Mouse (Mus musculus) embryonic facial prominence, embryonic 15.5 days (tissue): ENCODE results near the gene Pdzd2. TPM values are rescaled to one million over a fixed set of nuclear protein-coding genes. Genes with fewer than 3 reads are reported as not detected.

Experiments used
- ATAC-seq: fragments of 200-750 bp; cut with Nextera tagmentation; 2 replicates; pipeline ENCODE4 v1.8.0; 2017; ENCODE audit warnings: low read depth, moderate TSS enrichment; ENCODE audit not compliant: insufficient number of reproducible peaks, low FRiP score, low TSS enrichment
- H3K27ac ChIP-seq: fragments of 300-500 bp; sonication (generic); replicated peaks from 2 replicates; pipeline ENCODE4 v1.5.1; 2015; ENCODE audit warnings: mild to moderate bottlenecking, inconsistent platforms
- H3K27me3 ChIP-seq: fragments of 300-500 bp; sonication (generic); 2 replicates; pipeline ENCODE4 v1.6.1; 2015; ENCODE audit warnings: inconsistent platforms
- H3K36me3 ChIP-seq: fragments of 300-500 bp; sonication (generic); 2 replicates; pipeline ENCODE4 v1.6.1; 2015; ENCODE audit warnings: mild to moderate bottlenecking, inconsistent platforms
- H3K4me1 ChIP-seq: fragments of 300-500 bp; sonication (generic); 2 replicates; pipeline ENCODE4 v1.6.1; 2015; ENCODE audit warnings: inconsistent platforms
- H3K4me2 ChIP-seq: fragments of 300-500 bp; sonication (generic); replicated peaks from 2 replicates; pipeline ENCODE4 v1.6.1; 2015; ENCODE audit warnings: mild to moderate bottlenecking, inconsistent platforms
- H3K4me3 ChIP-seq: fragments of 300-500 bp; sonication (generic); replicated peaks from 2 replicates; pipeline ENCODE4 v1.5.1; 2015; ENCODE audit warnings: mild to moderate bottlenecking, inconsistent platforms
- H3K9ac ChIP-seq: fragments of 300-500 bp; sonication (generic); 2 replicates; pipeline ENCODE4 v1.6.1; 2015; ENCODE audit warnings: inconsistent platforms
- H3K9me3 ChIP-seq: fragments of 300-500 bp; sonication (generic); replicated peaks from 2 replicates; pipeline ENCODE4 v1.6.1; 2016; ENCODE audit warnings: inconsistent platforms
- WGBS: fragments of 180-500 bp; shearing (Covaris S2); methylation state at CpG from one replicate; pipeline ENCODE4 v1.1.7; 2015; 5-methylcytosine and 5-hydroxymethylcytosine counted together
- polyA plus RNA-seq: library from polyadenylated mRNA; unstranded; fragments of >200 nt; fragmentation: Nextera tagmentation; extraction: Ambion mirVana; gene quantifications from 2 replicates; pipeline ENCODE4 v1.2.1, GENCODE M21; 2015

Gene Pdzd2
- polyA plus RNA-seq, 1 experiment from 2014 or later = 43.7 TPM

DNA sequence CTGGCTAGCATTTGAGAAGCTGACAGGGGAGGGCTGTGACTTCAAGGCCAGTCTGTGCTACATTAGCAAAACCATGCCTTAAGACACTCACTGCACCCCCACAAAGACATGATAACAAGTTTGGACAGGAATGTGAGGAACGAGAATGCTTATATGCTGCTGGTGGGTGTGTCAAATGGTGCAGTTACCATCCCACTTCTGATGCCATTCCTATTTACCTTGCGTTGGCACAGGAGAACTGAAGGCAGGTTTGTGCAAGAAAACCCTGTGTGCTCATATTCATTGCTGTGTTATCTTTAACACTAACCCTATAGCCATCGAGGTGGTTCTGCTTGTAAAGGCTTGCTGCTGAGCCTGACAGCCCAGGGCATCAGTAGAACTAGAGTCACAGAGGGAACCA, 166.1 kb downstream of the Pdzd2 start:
- ATAC-seq = no peak

DNA sequence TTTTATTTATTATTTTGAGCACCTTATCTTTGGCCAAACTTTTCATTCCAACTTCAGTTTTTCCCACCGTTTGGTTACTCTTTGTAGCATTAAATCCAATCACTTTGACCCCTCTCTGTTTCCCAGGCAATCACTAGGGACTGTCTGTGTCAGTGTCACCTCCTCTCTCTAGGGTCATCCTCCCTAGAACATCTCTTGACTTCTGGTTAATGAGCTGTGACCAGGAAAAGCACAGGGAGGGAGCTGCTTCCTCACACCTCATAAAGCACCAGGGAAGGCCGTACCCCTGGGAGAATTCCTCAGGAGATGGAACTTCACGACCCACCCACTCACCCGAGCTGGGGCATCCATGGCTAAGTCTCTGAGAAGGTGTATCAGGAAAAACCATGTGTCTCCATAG, 168.6 kb downstream of the Pdzd2 start:
- Histone ChIP-seq H3K27ac (no peak overlapping the region), H3K9ac (no peak overlapping the region), H3K27me3 (no peaks in the 10 kb centered on the region), H3K4me1 (0 out of 2 replicates have a peak, but pooled peaks cover 9% of the 10 kb centered on the region), H3K4me3 (no peak overlapping the region), H3K9me3 (no peaks in the 10 kb centered on the region), H3K36me3 (no peaks in the 10 kb centered on the region), H3K4me2 (no peak overlapping the region)
- ATAC-seq = no peak
- 68% methylated on average over 4 of the region's 4 CpGs for WGBS

More for the DNA sequence above, 166.1 kb downstream of the Pdzd2 start:
- no peaks in the 10 kb centered on the region for H3K27me3 ChIP-seq
- no peak overlapping the region for H3K9ac ChIP-seq
- H3K36me3 ChIP-seq = no peaks in the 10 kb centered on the region
- no peaks in the 10 kb centered on the region for H3K9me3 ChIP-seq
- WGBS = 61% methylated on average over 3 of the region's 3 CpGs
- H3K4me2 ChIP-seq = no peak overlapping the region
- peaks cover 16% of the 10 kb centered on the region for H3K4me1 ChIP-seq
- H3K4me3 ChIP-seq = no peak overlapping the region
- no peak overlapping the region for H3K27ac ChIP-seq

GRCm38 (mm10) chr15:12566637-12567440, 172.9 kb downstream of the Pdzd2 start:
- Histone ChIP-seq H3K27me3 (no peaks in the 10 kb centered on the region), H3K36me3 (no peaks in the 10 kb centered on the region), H3K27ac (no peak overlapping the region), H3K9me3 (no peaks in the 10 kb centered on the region), H3K9ac (no peak overlapping the region), H3K4me1 (no peaks in the 10 kb centered on the region), H3K4me3 (no peak overlapping the region), H3K4me2 (no peak overlapping the region)
- 85% methylated on average over 11 of the region's 11 CpGs for WGBS
- ATAC-seq = no peak

- H3K9me3 ChIP-seq = no peaks in the 10 kb centered on the region
- 85% methylated on average over 8 of the region's 8 CpGs for WGBS
- no peak overlapping the region for H3K4me3 ChIP-seq
- no peaks in the 10 kb centered on the region for H3K36me3 ChIP-seq
- H3K9ac ChIP-seq = no peak overlapping the region
- H3K4me1 ChIP-seq = 0 out of 2 replicates have a peak, but pooled peaks cover 2% of the 10 kb centered on the region
- ATAC-seq = no peak
- no peak overlapping the region for H3K4me2 ChIP-seq
- no peaks in the 10 kb centered on the region for H3K27me3 ChIP-seq
- H3K27ac ChIP-seq = no peak overlapping the region
Measured at GRCm38 (mm10) chr15:12565281-12565680, 174.4 kb downstream of the Pdzd2 start.

DNA sequence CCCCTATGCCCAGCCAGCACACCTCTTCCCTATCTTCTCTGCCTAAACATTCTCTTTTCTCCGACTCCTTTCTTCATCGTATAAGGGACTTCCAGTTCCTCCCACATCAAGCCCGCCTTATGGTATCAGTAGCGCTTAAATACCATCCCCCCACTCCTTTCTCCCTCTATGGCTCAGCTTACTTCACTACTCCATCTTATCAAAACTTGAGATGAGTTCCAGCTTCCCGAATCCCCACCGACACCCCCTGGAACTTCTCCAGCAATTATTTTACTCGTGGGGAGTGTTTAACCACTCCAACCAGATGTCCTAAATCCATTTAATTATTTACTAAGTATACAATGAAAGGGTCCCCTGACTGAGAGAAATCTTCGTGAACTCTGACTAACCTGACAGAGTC, 179.2 kb downstream of the Pdzd2 start:
- no peak overlapping the region for H3K4me3 ChIP-seq
- no peak overlapping the region for H3K27ac ChIP-seq
- WGBS = 45% methylated on average over 8 of the region's 8 CpGs
- no peaks in the 10 kb centered on the region for H3K9me3 ChIP-seq
- H3K27me3 ChIP-seq = no peaks in the 10 kb centered on the region
- no peak overlapping the region for H3K4me2 ChIP-seq
- no peaks in the 10 kb centered on the region for H3K36me3 ChIP-seq
- H3K4me1 ChIP-seq = 0 out of 2 replicates have a peak, but pooled peaks cover 2% of the 10 kb centered on the region
- ATAC-seq = no peak
- no peak overlapping the region for H3K9ac ChIP-seq

- ATAC-seq = no peak
- no peaks in the 10 kb centered on the region for H3K9me3 ChIP-seq
- WGBS = 87% methylated on average over 11 of the region's 11 CpGs
- no peak overlapping the region for H3K27ac ChIP-seq
- no peak overlapping the region for H3K9ac ChIP-seq
- H3K36me3 ChIP-seq = no peaks in the 10 kb centered on the region
- no peak overlapping the region for H3K4me2 ChIP-seq
- H3K4me1 ChIP-seq = 0 out of 2 replicates have a peak, but pooled peaks cover 2% of the 10 kb centered on the region
- H3K4me3 ChIP-seq = no peak overlapping the region
- no peaks in the 10 kb centered on the region for H3K27me3 ChIP-seq
Measured at GRCm38 (mm10) chr15:12557663-12558436, 181.9 kb downstream of the Pdzd2 start.

DNA sequence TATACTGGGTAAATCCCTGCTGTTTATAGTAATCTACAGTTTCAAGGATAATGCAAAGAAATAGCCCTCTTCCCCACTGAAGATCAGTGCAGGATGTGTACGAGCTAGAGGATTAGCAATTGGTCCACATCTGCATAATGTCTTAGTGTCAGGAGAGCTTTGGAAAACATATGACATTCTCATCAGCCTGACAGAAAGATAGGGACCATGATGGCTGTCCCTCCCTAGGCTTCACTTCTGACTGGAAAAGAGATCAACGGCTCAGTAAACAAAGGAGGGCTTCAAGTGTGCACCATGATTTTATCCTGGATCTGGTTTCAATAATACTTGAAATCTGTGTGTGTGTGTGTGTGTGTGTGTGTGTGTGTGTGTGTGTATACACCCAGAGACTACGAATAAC, 186.5 kb downstream of the Pdzd2 start:
- Histone ChIP-seq H3K4me3 (no peak overlapping the region), H3K27me3 (no peaks in the 10 kb centered on the region), H3K4me2 (no peak overlapping the region), H3K9ac (no peak overlapping the region), H3K4me1 (peaks cover 21% of the 10 kb centered on the region), H3K27ac (no peak overlapping the region), H3K9me3 (no peaks in the 10 kb centered on the region), H3K36me3 (no peaks in the 10 kb centered on the region)
- WGBS = 25% methylated on average over 3 of the region's 3 CpGs
- ATAC-seq = no peak

GRCm38 (mm10) chr15:12550919-12551318, 188.8 kb downstream of the Pdzd2 start:
- Histone ChIP-seq H3K36me3 (no peaks in the 10 kb centered on the region), H3K4me1 (peaks cover 21% of the 10 kb centered on the region), H3K9me3 (no peaks in the 10 kb centered on the region), H3K4me2 (peak overlapping the region; percentile 95; the same call in 1 of the 2 replicates), H3K27ac (0 out of 2 replicates have a peak overlapping the region, but pooled peaks have one; percentile 75), H3K9ac (no peak overlapping the region), H3K27me3 (no peaks in the 10 kb centered on the region), H3K4me3 (no peak overlapping the region)
- no peak for ATAC-seq
- 19% methylated on average over 3 of the region's 3 CpGs for WGBS

DNA sequence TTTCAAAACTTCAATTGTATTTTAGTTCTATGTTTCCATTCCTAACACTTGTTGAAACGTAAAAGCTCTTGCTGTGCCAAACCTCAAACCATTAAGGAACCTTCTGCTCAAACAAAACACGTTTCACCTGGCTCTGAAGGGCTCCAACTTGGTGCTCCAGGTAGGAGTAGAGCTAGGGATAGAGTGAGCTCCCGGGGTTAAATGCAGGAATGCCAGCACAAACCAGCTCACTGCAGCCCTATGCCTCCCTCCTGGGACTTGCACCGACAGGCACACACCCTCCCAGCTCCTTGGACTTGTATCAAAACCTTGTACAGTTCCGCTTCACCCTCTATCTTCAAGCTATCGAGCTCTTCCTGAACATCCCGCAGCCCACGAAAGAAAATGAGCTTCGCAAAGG, 189.3 kb downstream of the Pdzd2 start:
- peak overlapping the region; percentile 95 for H3K4me2 ChIP-seq
- peak overlapping the region; percentile 75 for H3K27ac ChIP-seq
- no peak for ATAC-seq
- no peaks in the 10 kb centered on the region for H3K36me3 ChIP-seq
- H3K27me3 ChIP-seq = no peaks in the 10 kb centered on the region
- peaks cover 22% of the 10 kb centered on the region for H3K4me1 ChIP-seq
- no peaks in the 10 kb centered on the region for H3K9me3 ChIP-seq
- WGBS = 21% methylated on average over 9 of the region's 9 CpGs
- no peak overlapping the region for H3K9ac ChIP-seq
- peak overlapping the region; percentile 55; the same call in 1 of the 2 replicates for H3K4me3 ChIP-seq

GRCm38 (mm10) chr15:12549919-12550305, 189.8 kb downstream of the Pdzd2 start:
- 2% methylated on average over 13 of the region's 13 CpGs for WGBS
- Histone ChIP-seq H3K4me1 (peaks cover 27% of the 10 kb centered on the region), H3K4me2 (peak overlapping the region; percentile 95), H3K36me3 (no peaks in the 10 kb centered on the region), H3K9ac (peak overlapping the region; percentile 45; the same call in 1 of the 2 replicates), H3K27ac (peak overlapping the region; percentile 75), H3K9me3 (no peaks in the 10 kb centered on the region), H3K4me3 (peak overlapping the region; percentile 55), H3K27me3 (no peaks in the 10 kb centered on the region)
- peak; percentile 62; the same call in 1 of the 2 replicates for ATAC-seq

GRCm38 (mm10) chr15:12549271-12549918, 190.3 kb downstream of the Pdzd2 start:
- H3K4me1 ChIP-seq = peaks cover 32% of the 10 kb centered on the region
- WGBS = under 1% methylated on average over 28 of the region's 28 CpGs

More at GRCm38 (mm10) chr15:12549271-12549918, 190.3 kb downstream of the Pdzd2 start:
- peak overlapping the region; percentile 45 for H3K9ac ChIP-seq
- peak overlapping the region; percentile 95 for H3K4me2 ChIP-seq
- H3K36me3 ChIP-seq = no peaks in the 10 kb centered on the region
- H3K9me3 ChIP-seq = no peaks in the 10 kb centered on the region
- H3K27me3 ChIP-seq = no peaks in the 10 kb centered on the region
- peak overlapping the region; percentile 75 for H3K27ac ChIP-seq
- ATAC-seq = peak; percentile 75
- peak overlapping the region; percentile 55 for H3K4me3 ChIP-seq
